Mouse (Mus musculus) small intestine, adult 2 months (tissue): ENCODE measurements at regions not wholly inside any gene's neighbourhood (a gene's known extent, or its start where the extent isn't known, plus 50 kb on each side); places are given as distances from the start of the nearest gene placed in this dataset.

Source experiments
- H3K27ac ChIP-seq: fragments of 200-500 bp; 2 replicates; pipeline ENCODE4 v1.5.1; 2012; ENCODE audit warnings: low read depth, low read length, control low read depth, inconsistent platforms; ENCODE audit not compliant: insufficient read depth
- H3K27me3 ChIP-seq: fragments of 200-500 bp; 2 replicates; pipeline ENCODE4 v1.6.1; 2012; ENCODE audit warnings: mild to moderate bottlenecking, moderate library complexity, low read length, inconsistent platforms; ENCODE audit not compliant: control insufficient read depth, insufficient read depth
- H3K36me3 ChIP-seq: fragments of 200-500 bp; 2 replicates; pipeline ENCODE4 v1.6.1; 2012; ENCODE audit warnings: mild to moderate bottlenecking, low read length, control low read depth, inconsistent platforms; ENCODE audit not compliant: control insufficient read depth, insufficient read depth
- H3K4me1 ChIP-seq: fragments of 200-500 bp; 2 replicates; pipeline ENCODE4 v1.6.1; 2012; ENCODE audit warnings: low read length, inconsistent platforms, mixed read lengths; ENCODE audit not compliant: control insufficient read depth, insufficient read depth, insufficient read length
- H3K4me3 ChIP-seq: fragments of 200-500 bp; 2 replicates; pipeline ENCODE4 v1.5.1; 2012; ENCODE audit warnings: low read depth, mild to moderate bottlenecking, control low read depth, inconsistent platforms, low read length, moderate library complexity
- CTCF ChIP-seq: fragments of 200-500 bp; IDR thresholded peaks from 2 replicates; pipeline ENCODE4 v1.5.1; 2012; ENCODE audit warnings: low read depth, mild to moderate bottlenecking, control low read depth, inconsistent platforms, low read length, moderate library complexity, mixed read lengths; ENCODE audit not compliant: insufficient replicate concordance, insufficient read length; ENCODE audit errors: extremely low read depth
- POLR2A ChIP-seq: fragments of 200-500 bp; IDR thresholded peaks from 2 replicates; pipeline ENCODE4 v1.6.1; 2012; ENCODE audit warnings: low read depth, mild to moderate bottlenecking, control low read depth, inconsistent platforms, low read length, moderate library complexity
- WGBS: fragments of 180-500 bp; shearing (Covaris S2); methylation state at CpG from one replicate; pipeline ENCODE4 v1.1.7; 2018; 5-methylcytosine and 5-hydroxymethylcytosine counted together

- Histone ChIP-seq H3K27me3 (no peaks in the 10 kb centered on the region), H3K36me3 (no peaks in the 10 kb centered on the region), H3K4me1 (no peaks in the 10 kb centered on the region), H3K4me3 (no peak overlapping the region), H3K27ac (no peak overlapping the region)
- 37% methylated on average over 6 of the region's 6 CpGs for WGBS
- TF ChIP-seq CTCF (no peak), POLR2A (no peak)
Measured at GRCm38 (mm10) chr13:72715959-72716680, 87.5 kb downstream of the Irx2 start.

- H3K27ac ChIP-seq = no peak overlapping the region
- WGBS = 36% methylated on average over 9 of the region's 9 CpGs
- no peaks in the 10 kb centered on the region for H3K36me3 ChIP-seq
- H3K4me3 ChIP-seq = no peak overlapping the region
- TF ChIP-seq CTCF (no peak), POLR2A (no peak)
- no peaks in the 10 kb centered on the region for H3K27me3 ChIP-seq
- H3K4me1 ChIP-seq = no peaks in the 10 kb centered on the region
Measured at GRCm38 (mm10) chr13:72727126-72727525, 98.5 kb downstream of the Irx2 start.

GRCm38 (mm10) chr13:72735916-72736315 is 107.3 kb downstream of the Irx2 start:
- 69% methylated on average over 8 of the region's 8 CpGs for WGBS
- TF ChIP-seq POLR2A (no peak), CTCF (no peak)
- no peak overlapping the region for H3K4me3 ChIP-seq
- H3K36me3 ChIP-seq = no peaks in the 10 kb centered on the region
- no peaks in the 10 kb centered on the region for H3K27me3 ChIP-seq
- H3K4me1 ChIP-seq = no peaks in the 10 kb centered on the region
- no peak overlapping the region for H3K27ac ChIP-seq

GRCm38 (mm10) chr13:72736992-72737391 is 108.4 kb downstream of the Irx2 start:
- Histone ChIP-seq H3K36me3 (no peaks in the 10 kb centered on the region), H3K27ac (no peak overlapping the region), H3K27me3 (no peaks in the 10 kb centered on the region), H3K4me1 (no peaks in the 10 kb centered on the region), H3K4me3 (no peak overlapping the region)
- TF ChIP-seq POLR2A (no peak), CTCF (no peak)
- 46% methylated on average over 8 of the region's 8 CpGs for WGBS

GRCm38 (mm10) chr13:72747187-72747586 is 118.6 kb downstream of the Irx2 start:
- Histone ChIP-seq H3K4me1 (no peaks in the 10 kb centered on the region), H3K27ac (no peak overlapping the region), H3K4me3 (no peak overlapping the region), H3K27me3 (no peaks in the 10 kb centered on the region), H3K36me3 (no peaks in the 10 kb centered on the region)
- no peak for TF ChIP-seq POLR2A
- TF ChIP-seq CTCF = no peak
- 73% methylated on average over 3 of the region's 3 CpGs for WGBS

GRCm38 (mm10) chr13:72755036-72755435 is 126.4 kb downstream of the Irx2 start:
- no peak overlapping the region for H3K4me3 ChIP-seq
- H3K27me3 ChIP-seq = no peaks in the 10 kb centered on the region
- WGBS = 81% methylated on average over 4 of the region's 4 CpGs
- no peaks in the 10 kb centered on the region for H3K36me3 ChIP-seq
- H3K4me1 ChIP-seq = no peaks in the 10 kb centered on the region
- no peak overlapping the region for H3K27ac ChIP-seq
- TF ChIP-seq POLR2A (no peak), CTCF (no peak)

GRCm38 (mm10) chr13:72762481-72762880 is 133.9 kb downstream of the Irx2 start:
- Histone ChIP-seq H3K27me3 (no peaks in the 10 kb centered on the region), H3K36me3 (no peaks in the 10 kb centered on the region), H3K4me1 (no peaks in the 10 kb centered on the region), H3K4me3 (no peak overlapping the region), H3K27ac (no peak overlapping the region)
- WGBS = 84% methylated on average over 5 of the region's 5 CpGs
- TF ChIP-seq CTCF (no peak), POLR2A (no peak)
